10 mouse cellular contexts compared by ENCODE assay signal in genomic region chr1:95493004-95493403, GRCm38 (mm10).
"Had no signal": no experiment of that assay in that cellular context is flagged by ENCODE, and none has a peak within 500 bp of the region (broad histone marks: within the 10 kb centered on the region; RNA-seq: fewer than 3 reads in every experiment).

No protein-coding gene starts in this region.

- DNase-seq: kidney, adult 18-20 months; kidney, postnatal 36 days; layer of hippocampus, postnatal 36 days; liver, postnatal 0 days; lung, embryonic 14.5 days; midbrain, embryonic 14.5 days; retina, postnatal 1 day; thymus, postnatal 25 days had no signal

- ATAC-seq: intestine, embryonic 16.5 days; liver, postnatal 0 days; lung, postnatal 0 days had no signal
